Mouse (Mus musculus) forebrain, embryonic 14.5 days (tissue): Measurements from ENCODE around the gene Rel. TPM values are rescaled to one million over a fixed set of nuclear protein-coding genes. Genes with fewer than 3 reads are reported as not detected.

ENCODE experiments used
- ATAC-seq: fragments of 200-750 bp; cut with Nextera tagmentation; 2 replicates; pipeline ENCODE4 v1.8.0; 2017; ENCODE audit warnings: mild to moderate bottlenecking, moderate library complexity
- DNase-seq: peaks from one replicate; pipeline ENCODE4 v3.0.0-alpha.2; 2015; ENCODE audit warnings: low spot score
- H3K27ac ChIP-seq: fragments of 300-500 bp; sonication (generic); 2 replicates; pipeline ENCODE4 v1.5.1; 2014; ENCODE audit warnings: low read depth, mild to moderate bottlenecking, control low read depth, low read length, moderate library complexity
- H3K27me3 ChIP-seq: fragments of 300-500 bp; sonication (generic); replicated peaks from 2 replicates; pipeline ENCODE4 v1.6.1; 2014; ENCODE audit warnings: low read length, control low read depth, mixed read lengths; ENCODE audit not compliant: control insufficient read depth, insufficient read depth
- H3K36me3 ChIP-seq: fragments of 300-500 bp; sonication (generic); 2 replicates; pipeline ENCODE4 v1.6.1; 2014; ENCODE audit warnings: low read length, control low read depth; ENCODE audit not compliant: control insufficient read depth, insufficient read depth
- H3K4me1 ChIP-seq: fragments of 300-500 bp; sonication (generic); 2 replicates; pipeline ENCODE4 v1.6.1; 2014; ENCODE audit warnings: antibody characterized with exemption, low read length, control low read depth; ENCODE audit not compliant: control insufficient read depth, insufficient read depth
- H3K4me2 ChIP-seq: fragments of 300-500 bp; sonication (generic); 2 replicates; pipeline ENCODE4 v1.6.1; 2014; ENCODE audit warnings: mild to moderate bottlenecking, control low read depth, low read length
- H3K4me3 ChIP-seq: fragments of 300-500 bp; sonication (generic); 2 replicates; pipeline ENCODE4 v1.5.1; 2014; ENCODE audit warnings: low read depth, low read length, control low read depth
- H3K9ac ChIP-seq: fragments of 300-500 bp; sonication (generic); 2 replicates; pipeline ENCODE4 v1.6.1; 2014; ENCODE audit warnings: mild to moderate bottlenecking, low read length, control low read depth, moderate library complexity
- H3K9me3 ChIP-seq: fragments of 300-500 bp; sonication (generic); replicated peaks from 2 replicates; pipeline ENCODE4 v1.6.1; 2016; ENCODE audit warnings: low read length, control low read depth, mixed read lengths; ENCODE audit not compliant: control insufficient read depth
- WGBS: fragments of 180-500 bp; shearing (Covaris S2); extraction: QIAGEN DNeasy Blood & Tissue Kit; methylation state at CpG from one replicate; pipeline ENCODE4 v1.1.7; 2014; 5-methylcytosine and 5-hydroxymethylcytosine counted together
- polyA plus RNA-seq: library from polyadenylated mRNA; unstranded; fragments of >200 nt; fragmentation: Nextera tagmentation; extraction: Ambion mirVana; gene quantifications from 2 replicates; pipeline ENCODE4 v1.2.1, GENCODE M21; 2014

The Rel gene
- polyA plus RNA-seq, 1 experiment from 2014 or later = 0.30 TPM

DNA sequence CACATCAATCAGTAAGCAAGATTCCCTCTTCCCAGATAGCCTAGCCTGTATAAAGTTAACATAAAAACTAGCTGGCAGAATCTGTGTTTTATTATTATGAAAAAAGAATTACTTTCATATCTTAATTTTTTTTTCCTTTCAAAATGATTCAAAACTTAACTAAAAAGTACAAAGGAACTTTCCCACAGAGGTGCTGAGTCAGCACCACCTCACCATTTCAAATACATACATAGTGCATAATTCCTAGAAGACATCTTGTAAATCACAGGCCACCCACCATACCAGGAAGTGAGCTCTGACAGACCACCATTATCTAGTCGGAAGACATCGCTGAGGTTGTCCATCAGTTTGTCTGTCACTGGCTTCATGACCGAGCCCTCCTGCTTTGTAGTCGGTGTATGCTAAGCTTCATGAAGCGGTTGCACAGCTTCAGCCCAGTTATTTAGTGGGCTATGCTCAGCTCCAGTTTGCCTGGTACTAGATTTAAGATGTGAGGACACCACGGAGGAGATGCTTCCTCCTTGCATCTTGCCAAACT, 36.0 kb downstream of the Rel start:
- Histone ChIP-seq H3K4me3 (no peak overlapping the region), H3K27me3 (no peaks in the 10 kb centered on the region), H3K9ac (no peak overlapping the region), H3K4me1 (no peaks in the 10 kb centered on the region), H3K36me3 (peaks cover 29% of the 10 kb centered on the region), H3K4me2 (no peak overlapping the region), H3K27ac (no peak overlapping the region), H3K9me3 (no peaks in the 10 kb centered on the region)
- WGBS = 96% methylated on average over 6 of the region's 6 CpGs
- DNase-seq = no peak
- no peak for ATAC-seq

- H3K36me3 ChIP-seq = peaks cover 41% of the 10 kb centered on the region
- no peaks in the 10 kb centered on the region for H3K27me3 ChIP-seq
- no peak for ATAC-seq
Measured at GRCm38 (mm10) chr11:23732840-23733239, 37.9 kb downstream of the Rel start.

DNA sequence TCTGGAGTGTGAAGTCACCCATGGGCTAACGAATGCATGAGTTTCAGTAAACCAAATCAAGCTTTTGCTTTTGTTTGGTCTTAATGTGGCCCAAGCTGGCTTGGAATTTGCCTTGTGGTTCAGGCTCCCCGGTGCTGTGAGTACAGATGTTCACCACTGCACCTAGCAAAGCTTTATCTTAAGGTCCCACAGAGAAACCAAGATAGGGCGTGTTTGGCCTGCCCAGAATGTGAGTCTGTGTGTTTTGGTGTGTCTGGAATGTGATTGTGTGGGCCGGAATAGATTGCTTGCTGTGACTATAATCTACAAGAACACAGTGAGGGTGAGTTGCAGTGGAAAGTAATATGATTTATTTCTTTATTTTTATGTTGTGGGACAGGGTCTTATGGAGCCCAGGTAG, 40.6 kb downstream of the Rel start:
- no peaks in the 10 kb centered on the region for H3K27me3 ChIP-seq
- ATAC-seq = no peak
- 93% methylated on average over 4 of the region's 4 CpGs for WGBS

More at GRCm38 (mm10) chr11:23732840-23733239, 37.9 kb downstream of the Rel start:
- Histone ChIP-seq H3K9ac (no peak overlapping the region), H3K27ac (no peak overlapping the region), H3K9me3 (no peaks in the 10 kb centered on the region), H3K4me2 (no peak overlapping the region), H3K4me3 (no peak overlapping the region), H3K4me1 (no peaks in the 10 kb centered on the region)
- DNase-seq = no peak
- WGBS = 96% methylated on average over 1 of the region's 1 CpGs

DNA sequence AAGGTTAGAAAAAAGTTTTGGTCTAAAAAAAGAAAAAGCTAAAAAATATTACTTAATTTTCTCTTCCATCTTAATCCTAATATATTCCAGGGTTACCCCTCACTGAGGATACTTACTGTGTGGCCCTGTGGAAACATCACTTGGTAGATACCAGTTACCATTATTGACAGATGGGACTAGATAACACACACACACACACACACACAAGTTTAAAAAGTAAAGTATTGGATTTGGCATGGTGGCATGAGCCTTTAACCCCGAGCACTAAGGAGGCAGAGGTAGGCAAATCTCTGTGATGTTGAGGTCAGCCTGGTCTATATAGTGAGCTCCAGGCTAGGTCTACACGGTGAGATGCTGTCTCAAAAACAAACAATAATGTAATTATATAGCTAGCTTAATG, 42.6 kb downstream of the Rel start:
- no peak for ATAC-seq
- WGBS = 94% methylated on average over 2 of the region's 2 CpGs

More for the DNA sequence above, 40.6 kb downstream of the Rel start:
- Histone ChIP-seq H3K4me1 (no peaks in the 10 kb centered on the region), H3K9ac (no peak overlapping the region), H3K36me3 (peaks cover 66% of the 10 kb centered on the region), H3K9me3 (no peaks in the 10 kb centered on the region), H3K4me3 (no peak overlapping the region), H3K4me2 (no peak overlapping the region), H3K27ac (no peak overlapping the region)
- no peak for DNase-seq

DNA sequence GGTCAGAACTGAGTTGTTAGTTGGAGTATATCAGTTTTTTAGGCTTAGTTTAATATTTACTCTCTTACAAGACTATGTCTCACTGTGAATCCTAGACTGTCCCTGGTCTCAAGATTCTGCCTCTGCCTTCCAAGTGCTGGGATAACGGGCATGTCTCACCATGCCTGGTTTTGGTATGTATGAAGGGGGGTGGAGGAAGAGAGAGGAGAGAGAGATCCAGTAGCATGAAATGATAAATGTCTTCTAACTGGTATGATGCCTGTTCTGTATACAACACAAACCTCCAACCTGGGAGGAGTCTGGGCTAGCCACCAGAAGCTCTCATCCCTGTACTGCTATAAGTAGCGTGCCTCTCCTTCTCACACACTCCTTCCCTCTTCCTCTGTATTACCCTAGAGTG, 44.3 kb downstream of the Rel start:
- peaks cover 74% of the 10 kb centered on the region for H3K36me3 ChIP-seq
- H3K27me3 ChIP-seq = no peaks in the 10 kb centered on the region
- H3K4me2 ChIP-seq = no peak overlapping the region
- no peak overlapping the region for H3K4me3 ChIP-seq
- no peaks in the 10 kb centered on the region for H3K9me3 ChIP-seq
- no peaks in the 10 kb centered on the region for H3K4me1 ChIP-seq
- H3K9ac ChIP-seq = no peak overlapping the region
- H3K27ac ChIP-seq = no peak overlapping the region
- ATAC-seq (no peak), DNase-seq (no peak)
- WGBS = 95% methylated on average over 2 of the region's 2 CpGs

More for the DNA sequence above, 42.6 kb downstream of the Rel start:
- Histone ChIP-seq H3K4me2 (no peak overlapping the region), H3K4me1 (no peaks in the 10 kb centered on the region), H3K36me3 (peaks cover 70% of the 10 kb centered on the region), H3K9ac (no peak overlapping the region), H3K27me3 (no peaks in the 10 kb centered on the region), H3K9me3 (no peaks in the 10 kb centered on the region), H3K4me3 (no peak overlapping the region), H3K27ac (no peak overlapping the region)
- DNase-seq = no peak

DNA sequence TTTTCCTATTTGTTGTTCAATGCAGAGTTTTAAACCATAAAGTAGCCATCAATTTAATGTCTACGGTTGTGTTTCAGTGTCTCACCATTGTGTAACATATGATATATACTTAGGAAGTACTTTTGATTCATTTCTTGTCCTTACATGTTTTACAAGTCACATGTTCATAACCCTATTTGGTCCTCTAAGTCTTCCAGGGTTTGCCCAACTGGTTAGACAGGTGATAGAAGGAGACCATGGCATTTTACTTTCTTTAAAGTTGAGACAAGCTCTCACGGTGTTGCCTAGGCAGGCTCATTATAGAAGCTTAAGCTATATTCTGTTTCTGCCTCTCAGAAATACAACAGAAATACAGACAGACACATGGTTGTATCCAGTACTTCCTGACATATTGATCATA, 44.9 kb downstream of the Rel start:
- Histone ChIP-seq H3K4me3 (no peak overlapping the region), H3K9me3 (no peaks in the 10 kb centered on the region), H3K4me1 (no peaks in the 10 kb centered on the region), H3K4me2 (no peak overlapping the region), H3K36me3 (peaks cover 71% of the 10 kb centered on the region), H3K27ac (no peak overlapping the region), H3K9ac (no peak overlapping the region), H3K27me3 (no peaks in the 10 kb centered on the region)
- ATAC-seq = no peak
- 93% methylated on average over 2 of the region's 2 CpGs for WGBS
- no peak for DNase-seq

DNA sequence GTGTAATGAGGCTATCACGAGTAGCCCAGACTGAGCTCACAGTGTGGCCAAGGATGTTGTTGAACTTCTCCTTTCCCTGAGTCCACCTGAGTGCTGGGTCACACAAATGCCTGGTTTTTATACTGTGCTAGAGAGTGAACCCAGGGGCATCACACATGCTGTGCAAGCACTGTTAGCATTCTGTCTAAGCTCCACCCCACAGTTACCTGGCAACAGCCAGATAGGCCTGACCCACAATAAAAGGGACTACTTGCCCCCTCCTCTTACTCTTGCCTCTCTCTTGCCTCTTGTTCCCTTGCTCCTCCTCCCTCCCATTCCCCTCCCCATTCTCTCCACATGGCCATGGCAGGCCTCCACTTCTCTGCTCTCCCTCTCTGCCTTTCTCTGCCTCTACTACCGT, 48.4 kb downstream of the Rel start:
- no peak for DNase-seq
- no peak overlapping the region for H3K4me2 ChIP-seq
- 16% methylated on average over 2 of the region's 2 CpGs for WGBS
- H3K4me3 ChIP-seq = no peak overlapping the region
- no peaks in the 10 kb centered on the region for H3K9me3 ChIP-seq
- H3K4me1 ChIP-seq = no peaks in the 10 kb centered on the region
- no peaks in the 10 kb centered on the region for H3K27me3 ChIP-seq
- no peak for ATAC-seq
- no peak overlapping the region for H3K9ac ChIP-seq
- peaks cover 80% of the 10 kb centered on the region for H3K36me3 ChIP-seq
- H3K27ac ChIP-seq = no peak overlapping the region

GRCm38 (mm10) chr11:23719825-23720224, 50.9 kb downstream of the Rel start:
- no peaks in the 10 kb centered on the region for H3K9me3 ChIP-seq
- WGBS = 86% methylated on average over 3 of the region's 3 CpGs
- no peak overlapping the region for H3K4me2 ChIP-seq
- H3K27ac ChIP-seq = no peak overlapping the region
- ATAC-seq = no peak
- H3K27me3 ChIP-seq = no peaks in the 10 kb centered on the region
- H3K4me3 ChIP-seq = no peak overlapping the region
- no peak for DNase-seq
- peaks cover 67% of the 10 kb centered on the region for H3K36me3 ChIP-seq
- H3K9ac ChIP-seq = no peak overlapping the region
- no peaks in the 10 kb centered on the region for H3K4me1 ChIP-seq

- no peak for ATAC-seq
- Histone ChIP-seq H3K9me3 (no peaks in the 10 kb centered on the region), H3K4me1 (no peaks in the 10 kb centered on the region), H3K4me3 (no peak overlapping the region), H3K36me3 (peaks cover 70% of the 10 kb centered on the region), H3K9ac (no peak overlapping the region), H3K27me3 (no peaks in the 10 kb centered on the region), H3K27ac (no peak overlapping the region), H3K4me2 (no peak overlapping the region)
- no peak for DNase-seq
- 96% methylated on average over 2 of the region's 2 CpGs for WGBS
Measured at GRCm38 (mm10) chr11:23718856-23719255, 51.9 kb downstream of the Rel start.
